Mouse (Mus musculus) testis, postnatal 10 days (tissue): ENCODE data around the gene Gm20388.

Experiments
- DNase-seq: peaks from one replicate; pipeline ENCODE4 v3.0.0; 2021; ENCODE audit warnings: low spot score

Gene Gm20388

GRCm38 (mm10) chr8:122526084-122526483 lies 2615.4 kb downstream of the Gm20388 start:
- DNase-seq: no peak

- no peak for DNase-seq
These were observed 2616.0 kb downstream of the Gm20388 start for GRCm38 (mm10) chr8:122526526-122527170.

- DNase-seq: no peak
These were observed 2617.3 kb downstream of the Gm20388 start for GRCm38 (mm10) chr8:122527937-122528336.

- no peak for DNase-seq
These were observed 2618.5 kb downstream of the Gm20388 start for GRCm38 (mm10) chr8:122529159-122529558.

GRCm38 (mm10) chr8:122531312-122531711 lies 2620.7 kb downstream of the Gm20388 start:
- DNase-seq: no peak

GRCm38 (mm10) chr8:122537033-122537432 lies 2626.4 kb downstream of the Gm20388 start:
- peak; percentile 88 for DNase-seq

GRCm38 (mm10) chr8:122537812-122538211 lies 2627.2 kb downstream of the Gm20388 start:
- no peak for DNase-seq

- no peak for DNase-seq
These were observed 2627.9 kb downstream of the Gm20388 start for GRCm38 (mm10) chr8:122538310-122539076.

GRCm38 (mm10) chr8:122544138-122544537 lies 2633.5 kb downstream of the Gm20388 start:
- DNase-seq: no peak

- no peak for DNase-seq
These were observed 2635.6 kb downstream of the Gm20388 start for GRCm38 (mm10) chr8:122546066-122546755.

GRCm38 (mm10) chr8:122546811-122547453 lies 2636.3 kb downstream of the Gm20388 start:
- DNase-seq: no peak

- no peak for DNase-seq
These were observed 2637.2 kb downstream of the Gm20388 start for GRCm38 (mm10) chr8:122547815-122548214.

- no peak for DNase-seq
These were observed 2637.7 kb downstream of the Gm20388 start for GRCm38 (mm10) chr8:122548331-122548730.

GRCm38 (mm10) chr8:122548891-122549439 lies 2638.3 kb downstream of the Gm20388 start:
- DNase-seq: no peak

GRCm38 (mm10) chr8:122550234-122550994 lies 2639.8 kb downstream of the Gm20388 start:
- peak; percentile 79 for DNase-seq

GRCm38 (mm10) chr8:122550995-122551264 lies 2640.3 kb downstream of the Gm20388 start:
- no peak for DNase-seq

- DNase-seq: peak; percentile 97
These were observed 2640.8 kb downstream of the Gm20388 start, which contains the start of gene Piezo1 for GRCm38 (mm10) chr8:122551265-122552051. Gene Piezo1, minus strand, starts transcription at chr8:122551329.

- no peak for DNase-seq
These were observed 2644.1 kb downstream of the Gm20388 start for GRCm38 (mm10) chr8:122554786-122555185.

- no peak for DNase-seq
These were observed 2645.7 kb downstream of the Gm20388 start for GRCm38 (mm10) chr8:122556030-122557009.
